Mouse (Mus musculus) liver, adult (tissue): ENCODE data around the gene Dpf2.

ENCODE experiments used
- GATA4 ChIP-seq: IDR thresholded peaks from 2 replicates; pipeline ENCODE4 v1.6.1; 2014; ENCODE audit warnings: mild to moderate bottlenecking, low read length; ENCODE audit not compliant: insufficient replicate concordance

Dpf2 gene

GRCm38 (mm10) chr19:5922963-5923362, 10.2 kb upstream of the Dpf2 start:
- TF ChIP-seq GATA4, result no peak

GRCm38 (mm10) chr19:5922119-5922942, 9.5 kb upstream of the Dpf2 start:
- TF ChIP-seq GATA4, result no peak; the same call in 1 of the 2 replicates

GRCm38 (mm10) chr19:5921715-5922114, 8.9 kb upstream of the Dpf2 start:
- no peak; the same call in 1 of the 2 replicates for TF ChIP-seq GATA4

DNA sequence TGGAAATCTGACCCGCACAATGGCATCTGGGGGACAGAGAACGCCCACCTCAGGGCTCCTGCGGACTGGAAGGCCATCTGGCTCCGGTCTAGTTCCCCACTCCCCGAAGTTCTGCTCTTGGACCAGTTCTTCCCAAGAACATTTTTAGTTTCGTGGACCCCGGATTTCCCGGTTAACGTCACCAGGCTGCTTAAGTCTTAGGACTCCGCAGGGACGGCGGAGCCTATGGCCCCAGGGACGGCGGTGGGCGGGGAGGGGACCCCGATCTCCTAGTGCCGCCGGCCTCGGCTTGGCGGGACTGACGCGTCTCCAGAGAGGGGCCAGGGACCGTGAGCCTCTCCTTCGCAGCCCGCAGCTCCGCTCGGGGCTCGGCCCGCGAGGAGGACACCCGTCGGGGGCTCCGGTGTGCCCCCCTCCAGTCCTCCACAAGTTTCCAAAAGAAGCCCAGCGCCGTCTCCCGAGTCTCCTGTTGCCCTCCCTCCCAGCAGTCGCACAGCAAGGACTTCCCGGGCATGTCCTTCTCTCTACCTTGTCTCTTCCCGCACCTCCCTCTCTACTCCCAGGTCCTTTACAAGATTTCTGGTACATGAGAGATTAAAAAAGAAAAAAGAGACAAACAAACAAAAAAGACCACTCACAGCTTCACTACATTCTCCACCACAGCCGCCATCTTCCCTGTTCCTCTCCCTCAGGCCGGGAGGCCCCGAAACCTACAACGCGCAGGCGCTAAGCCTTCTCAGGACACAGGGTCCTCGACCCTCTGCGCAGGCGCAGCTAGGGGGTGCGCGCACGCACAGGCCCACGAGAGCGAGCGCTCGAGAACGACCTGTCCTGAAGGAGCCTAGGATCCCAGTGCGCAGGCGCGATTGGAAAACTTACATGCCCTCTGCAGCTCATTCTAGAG, 455 bp downstream of the Dpf2 start:
- peak; percentile 25; the same call in 1 of the 2 replicates for TF ChIP-seq GATA4

DNA sequence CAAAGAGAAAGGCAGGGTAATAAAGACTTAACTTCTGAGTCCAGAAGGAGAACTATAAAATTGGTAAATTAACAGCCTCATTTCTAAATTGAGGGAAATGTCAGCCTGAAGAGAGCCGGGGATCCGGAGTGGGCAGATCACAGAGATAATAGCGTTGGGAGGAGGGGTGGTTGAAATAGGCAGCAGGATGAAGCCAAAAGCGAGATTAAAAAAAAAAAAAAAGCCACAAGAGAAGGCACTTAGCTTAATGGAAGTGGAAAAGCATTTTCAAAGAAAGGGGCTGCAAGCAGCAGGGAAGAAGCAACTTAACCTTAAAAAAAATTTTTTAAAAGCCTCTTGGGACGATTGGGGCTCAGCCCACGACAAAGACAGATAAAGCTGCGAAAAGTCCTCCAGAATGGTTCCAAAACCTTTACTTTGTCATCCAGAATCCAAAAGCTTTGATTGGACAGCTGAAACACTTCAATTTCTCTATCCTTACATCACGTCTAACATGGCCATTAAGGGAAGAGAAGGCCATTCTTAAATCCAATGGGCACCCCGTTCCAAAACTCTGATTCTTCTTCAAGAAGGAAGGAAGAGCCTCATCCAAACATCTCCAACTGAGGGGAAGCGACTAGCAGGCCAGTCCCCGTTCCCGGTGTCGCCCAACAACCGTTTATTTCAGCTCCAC, 1.2 kb downstream of the Dpf2 start:
- no peak for TF ChIP-seq GATA4

DNA sequence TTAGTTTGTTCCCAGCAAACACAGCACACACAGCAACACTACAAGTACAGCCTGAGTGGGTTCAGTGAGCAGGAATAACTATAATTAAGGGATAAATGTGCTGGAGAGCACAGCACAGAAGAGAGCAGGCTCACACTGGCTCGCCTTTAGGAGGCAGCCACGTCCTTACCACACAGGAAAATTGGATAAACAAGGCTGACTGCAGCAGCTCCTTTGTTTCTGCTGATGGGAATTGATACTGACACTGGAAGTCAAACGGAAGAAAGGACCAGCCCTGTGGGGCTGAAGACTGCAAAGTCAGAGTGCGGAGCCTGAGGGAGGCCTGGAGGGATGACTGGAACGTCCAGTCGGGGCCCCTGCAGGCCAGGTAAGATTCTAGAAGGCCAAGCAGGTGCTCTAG, 2.6 kb downstream of the Dpf2 start:
- no peak for TF ChIP-seq GATA4

- TF ChIP-seq GATA4, result no peak
Observed at GRCm38 (mm10) chr19:5907275-5907674, 5.5 kb downstream of the Dpf2 start.

DNA sequence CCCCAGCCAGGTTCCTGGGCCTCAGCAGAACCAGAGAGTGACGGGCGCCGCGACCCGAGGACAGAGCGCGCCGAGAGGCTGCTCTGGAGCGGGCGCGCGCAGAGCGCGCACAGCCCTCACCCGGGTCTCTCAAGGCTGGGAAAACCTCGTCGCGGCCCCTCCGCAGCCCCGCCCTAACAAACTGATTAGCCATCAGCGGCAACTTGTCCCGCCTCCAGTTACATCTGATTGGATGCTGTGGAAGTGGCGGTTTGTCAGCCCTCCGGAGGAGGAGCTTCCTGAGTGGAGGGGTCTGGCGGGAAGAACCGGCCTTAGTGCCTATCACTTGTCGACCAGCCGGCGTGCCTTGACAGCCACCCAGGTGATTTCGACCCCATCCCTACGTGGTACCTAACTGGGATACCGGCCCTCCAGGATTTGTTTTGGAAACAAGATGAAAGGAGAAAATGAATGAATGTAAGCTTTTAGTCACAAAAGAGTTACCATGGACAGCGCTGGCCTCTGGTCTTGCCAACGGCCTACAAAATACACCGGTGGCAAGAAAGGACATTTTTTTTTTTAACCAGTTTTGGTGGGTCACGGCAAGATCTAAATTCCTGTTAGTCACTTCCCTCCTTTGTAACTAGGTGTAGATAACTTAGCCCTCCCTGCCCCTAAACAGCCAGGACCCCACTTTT, 18.7 kb downstream of the Dpf2 start, which contains the start of gene Tigd3:
Tigd3 (minus strand) TSS at position 148 of the 677 bp plus-strand sequence.
- peak; percentile 55; the same call in 1 of the 2 replicates for TF ChIP-seq GATA4

GRCm38 (mm10) chr19:5893282-5894001, 19.4 kb downstream of the Dpf2 start:
- no peak for TF ChIP-seq GATA4

DNA sequence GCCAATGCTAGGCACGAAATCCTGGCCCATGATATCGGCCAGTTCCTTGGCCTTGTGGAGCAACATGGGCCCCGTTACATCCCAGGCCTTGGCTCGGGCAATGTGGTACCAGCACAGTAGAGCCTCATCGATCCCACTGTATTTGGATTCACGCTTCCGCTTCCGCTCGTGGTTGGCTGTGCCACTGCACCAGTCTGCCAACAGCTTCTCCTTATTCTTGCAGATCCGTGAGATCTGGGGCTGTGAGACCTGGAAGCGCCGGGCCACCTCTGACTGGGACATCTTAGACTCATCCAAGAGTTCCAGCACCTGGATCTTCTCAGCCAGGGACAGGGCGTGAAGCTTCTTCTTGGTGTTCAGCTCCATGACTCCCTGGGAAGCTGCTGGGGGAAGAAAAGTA, 20.1 kb downstream of the Dpf2 start:
- no peak for TF ChIP-seq GATA4

DNA sequence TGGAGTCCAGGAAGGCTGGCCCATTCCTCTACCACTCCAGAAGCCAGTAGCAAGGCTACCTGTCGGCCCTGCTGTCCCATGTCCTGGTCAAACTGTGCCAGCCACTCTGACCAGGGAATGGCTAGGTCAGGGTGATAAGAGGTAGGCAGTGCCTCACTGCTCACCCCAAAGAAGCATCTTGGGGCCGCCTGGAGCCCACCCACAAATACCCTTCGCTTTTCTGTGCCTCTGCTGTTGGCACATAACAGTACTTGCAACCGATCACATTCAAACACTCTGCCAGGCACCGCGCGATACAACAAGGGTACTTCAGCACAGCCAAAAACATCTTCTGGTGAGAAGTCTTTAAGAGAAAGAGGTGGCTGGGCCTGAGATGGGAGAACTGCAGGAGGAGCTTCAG, 20.5 kb downstream of the Dpf2 start:
- TF ChIP-seq GATA4, result no peak

DNA sequence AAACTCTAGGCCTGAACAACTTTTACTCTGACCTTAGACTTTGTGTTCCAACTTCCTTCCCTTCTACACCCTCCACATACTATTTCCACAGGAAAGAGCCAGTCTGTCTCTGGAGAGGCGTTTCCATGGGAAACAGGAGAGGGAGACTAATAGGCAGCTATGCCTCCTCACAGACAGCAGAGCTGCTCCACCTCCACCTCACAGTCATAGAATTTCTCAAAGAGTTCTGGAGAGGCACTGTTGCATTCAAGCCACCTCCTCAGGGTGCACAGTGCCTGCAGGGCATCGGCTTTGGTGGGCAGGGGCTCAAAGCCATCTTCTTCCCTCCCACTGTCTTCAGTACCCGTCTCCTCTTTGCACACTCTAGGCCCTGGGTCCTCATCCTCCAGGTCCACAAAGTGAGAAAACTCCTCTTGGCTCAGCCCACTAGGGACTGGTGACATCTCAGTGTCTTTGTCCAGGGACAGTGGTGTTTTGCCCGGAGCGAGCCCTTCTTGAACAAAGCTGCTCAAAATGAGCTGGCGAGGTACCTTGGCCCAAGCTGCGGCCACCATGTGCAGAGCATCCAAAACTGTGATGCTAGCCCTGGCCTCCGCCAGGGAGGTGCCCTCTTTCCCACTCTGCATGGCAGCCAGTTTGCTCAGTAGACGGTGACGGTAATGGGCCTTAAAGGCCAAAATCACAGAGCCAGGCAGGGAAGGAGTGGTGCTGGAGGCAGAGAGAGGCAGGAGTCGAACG, 21.1 kb downstream of the Dpf2 start:
- no peak for TF ChIP-seq GATA4

DNA sequence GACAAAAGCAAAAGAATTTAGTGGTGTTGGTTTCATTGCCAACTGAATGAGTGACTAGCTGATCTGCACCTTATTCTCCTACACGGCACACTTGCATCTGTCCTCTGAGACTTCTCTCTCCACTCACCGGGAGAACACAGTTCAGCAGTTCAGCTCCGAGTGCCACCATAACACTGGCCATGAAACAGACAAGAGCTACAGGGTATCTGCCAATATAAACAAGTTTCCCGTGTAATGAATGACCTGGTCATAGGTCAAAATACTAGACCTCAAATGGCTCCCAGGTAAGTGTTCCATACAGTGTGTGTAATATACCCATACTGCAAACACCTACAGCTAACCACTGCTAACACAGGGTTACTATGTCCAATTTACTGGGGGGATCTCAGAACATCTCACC, 23.6 kb downstream of the Dpf2 start:
- no peak for TF ChIP-seq GATA4
